Mouse (Mus musculus) CD8-positive naive resting alpha-beta T cell, adult 2 months (primary cell): ENCODE data around the gene Olfr1495.
"Not testable (repeated sequence)": the region's sequence is repeated elsewhere in the genome, so short reads cannot be mapped to it uniquely, and the experiment has no call there.

ENCODE experiments used
- DNase-seq, 2 experiments: peaks; one replicate each; pipeline ENCODE4 v3.0.0; 2022; ENCODE audit warnings: low read depth in 2 of 2, low spot score in 2 of 2

Olfr1495 gene

GRCm38 (mm10) chr19:13764306-13764705 is at the start of gene Olfr1495:
Gene Olfr1495, plus strand, starts transcription at chr19:13764606.
- no peak for DNase-seq

GRCm38 (mm10) chr19:13722978-13723377 is 41.4 kb upstream of the Olfr1495 start, which contains the start of gene Olfr1493-ps1:
Gene Olfr1493-ps1, plus strand, starts transcription at chr19:13723278.
- no peak for DNase-seq

GRCm38 (mm10) chr19:13739428-13739827 is 25.0 kb upstream of the Olfr1495 start, which contains the start of gene Olfr1494:
Gene Olfr1494, plus strand, starts transcription at chr19:13739728.
- no peak for DNase-seq

GRCm38 (mm10) chr19:13749366-13749765 is 15.0 kb upstream of the Olfr1495 start:
- no peak for DNase-seq

- no peak for DNase-seq
These were observed 4.3 kb downstream of the Olfr1495 start for GRCm38 (mm10) chr19:13768565-13769276.

- DNase-seq = no peak
These were observed 13.2 kb downstream of the Olfr1495 start, which contains the start of gene Olfr1496 for GRCm38 (mm10) chr19:13777578-13777977. Gene Olfr1496, plus strand, starts transcription at chr19:13777878.

- DNase-seq = no peak
These were observed 33.7 kb downstream of the Olfr1495 start, which contains the start of gene Olfr1497 for GRCm38 (mm10) chr19:13798102-13798501. Gene Olfr1497, minus strand, starts transcription at chr19:13798202.

GRCm38 (mm10) chr19:13805486-13805885 is 41.1 kb downstream of the Olfr1495 start:
- DNase-seq = not testable (repeated sequence)

- no peak for DNase-seq
These were observed 48.4 kb downstream of the Olfr1495 start for GRCm38 (mm10) chr19:13812823-13813222.

GRCm38 (mm10) chr19:13818827-13819226 is 54.4 kb downstream of the Olfr1495 start:
- no peak for DNase-seq

GRCm38 (mm10) chr19:13819347-13819746 is 54.9 kb downstream of the Olfr1495 start, which contains the start of gene Olfr1499:
Gene Olfr1499, minus strand, starts transcription at chr19:13819447.
- DNase-seq = no peak
